In the genomic region with DNA sequence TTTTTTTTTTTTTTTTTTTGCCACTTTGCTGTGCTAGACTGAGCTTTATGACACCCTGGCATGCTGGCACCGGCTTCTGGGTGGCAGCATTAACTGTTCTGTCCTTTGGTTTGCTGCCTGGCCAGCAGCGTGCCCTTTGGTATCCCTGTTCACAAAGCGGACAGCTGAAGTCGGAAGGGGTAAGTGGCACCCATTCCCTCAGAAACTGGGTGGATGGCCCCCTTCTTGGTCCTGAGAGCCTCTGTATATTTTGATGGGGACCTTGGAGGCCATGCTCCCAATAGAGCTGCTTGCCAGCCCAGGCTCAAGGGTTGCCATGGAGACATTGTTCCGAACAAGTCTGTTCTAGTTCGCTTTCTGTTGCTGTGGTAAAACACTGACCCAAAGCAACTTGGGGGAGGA, we compare ENCODE assay signal across 13 mouse cellular contexts.
A peak's percentile ranks its signal among the peaks of the same experiment; 100 is the strongest.
DNase-seq lines count a peak whose midpoint lies in the region; ATAC-seq and TF ChIP-seq lines count a peak whose summit lies in the region.
"Had no signal": no experiment of that assay in that cellular context is flagged by ENCODE, and none has a peak within 500 bp of the region (broad histone marks: within the 10 kb centered on the region; RNA-seq: fewer than 3 reads in every experiment).

No protein-coding gene starts in this region.

- peaks cover 6% of the 10 kb centered on the region; the same call in 1 of the 2 replicates for H3K4me1 ChIP-seq in forebrain, postnatal 0 days (ENCODE audit: insufficient read depth)
- peaks cover 16% of the 10 kb centered on the region for H3K4me1 ChIP-seq in forebrain, embryonic 15.5 days
- peaks cover 21% of the 10 kb centered on the region for H3K4me1 ChIP-seq in limb, embryonic 12.5 days (replicated peaks)
- H3K4me1 ChIP-seq in limb, embryonic 10.5 days = peaks cover 27% of the 10 kb centered on the region
- peaks cover 18% of the 10 kb centered on the region for H3K4me1 ChIP-seq in limb, embryonic 15.5 days

- no peak overlapping the region for H3K9ac ChIP-seq in forebrain, postnatal 0 days
- H3K9ac ChIP-seq in forebrain, embryonic 15.5 days (replicated peaks) = no peak overlapping the region
- H3K9ac ChIP-seq in limb, embryonic 12.5 days (replicated peaks) = no peak overlapping the region
- H3K9ac ChIP-seq in limb, embryonic 15.5 days = no peak overlapping the region

- WGBS in forebrain, postnatal 0 days = 36% methylated on average over 6 of the region's 6 CpGs
- WGBS in forebrain, embryonic 15.5 days = 44% methylated on average over 6 of the region's 6 CpGs
- WGBS in limb, embryonic 12.5 days = 74% methylated on average over 6 of the region's 6 CpGs
- 75% methylated on average over 6 of the region's 6 CpGs for WGBS in limb, embryonic 10.5 days
- WGBS in limb, embryonic 15.5 days = 65% methylated on average over 6 of the region's 6 CpGs

- no peaks in the 10 kb centered on the region for H3K27me3 ChIP-seq in forebrain, postnatal 0 days (ENCODE audit: insufficient read depth, low read length)
- H3K27me3 ChIP-seq in forebrain, embryonic 15.5 days = no peaks in the 10 kb centered on the region
- peaks cover 19% of the 10 kb centered on the region for H3K27me3 ChIP-seq in limb, embryonic 12.5 days
- peaks cover 49% of the 10 kb centered on the region for H3K27me3 ChIP-seq in limb, embryonic 10.5 days (ENCODE audit: low read depth, poor library complexity, severe bottlenecking)
- H3K27me3 ChIP-seq in limb, embryonic 15.5 days = peaks cover 8% of the 10 kb centered on the region; the same call in 1 of the 2 replicates

- no peak overlapping the region for H3K27ac ChIP-seq in forebrain, postnatal 0 days (ENCODE audit: low read depth, low read length)
- no peak overlapping the region for H3K27ac ChIP-seq in forebrain, embryonic 15.5 days (replicated peaks)
- H3K27ac ChIP-seq in limb, embryonic 12.5 days = no peak overlapping the region
- H3K27ac ChIP-seq in limb, embryonic 10.5 days = no peak overlapping the region
- no peak overlapping the region for H3K27ac ChIP-seq in limb, embryonic 15.5 days
- H3K27ac ChIP-seq: embryonic facial prominence, embryonic 10.5 days had no signal

- H3K4me3 ChIP-seq in forebrain, postnatal 0 days (ENCODE audit: low read depth, low read length) = no peak overlapping the region
- no peak overlapping the region for H3K4me3 ChIP-seq in forebrain, embryonic 15.5 days
- H3K4me3 ChIP-seq in limb, embryonic 12.5 days (replicated peaks) = no peak overlapping the region
- H3K4me3 ChIP-seq in limb, embryonic 10.5 days = no peak overlapping the region
- H3K4me3 ChIP-seq in limb, embryonic 15.5 days = no peak overlapping the region
- H3K4me3 ChIP-seq: embryonic facial prominence, embryonic 10.5 days had no signal

- DNase-seq in forebrain, postnatal 0 days = no peak
- no peak for DNase-seq in limb, embryonic 10.5 days (ENCODE audit: low spot score)
- peak; percentile 35 to 47 for DNase-seq in kidney, adult 8-10 months
- no peak for DNase-seq in cerebellum, adult 11 months
- DNase-seq in thymus, postnatal 10 days (ENCODE audit: low spot score in 2 of 2) = no peak
- DNase-seq: cerebellum, adult 9-11 months; heart, postnatal 36 days; lung, postnatal 36 days; right cerebral cortex, postnatal 14 days had no signal

- ATAC-seq in forebrain, postnatal 0 days = peak; percentile 66
- no peak for ATAC-seq in forebrain, embryonic 15.5 days (replicated peaks)
- no peak for ATAC-seq in limb, embryonic 12.5 days (ENCODE audit: insufficient number of reproducible peaks, insufficient read depth, low FRiP score, low TSS enrichment, low read depth)
- no peak for ATAC-seq in limb, embryonic 15.5 days (ENCODE audit: insufficient number of reproducible peaks, low FRiP score, low TSS enrichment, low read depth)

- H3K4me2 ChIP-seq in forebrain, postnatal 0 days (ENCODE audit: low read depth) = peak overlapping the region; percentile 13; the same call in 1 of the 2 replicates
- no peak overlapping the region for H3K4me2 ChIP-seq in forebrain, embryonic 15.5 days (replicated peaks)
- peak overlapping the region; percentile 43; the same call in 1 of the 2 replicates for H3K4me2 ChIP-seq in limb, embryonic 12.5 days
- 0 out of 2 replicates have a peak overlapping the region, but pooled peaks have one; percentile 33 for H3K4me2 ChIP-seq in limb, embryonic 15.5 days

- H3K9me3 ChIP-seq in forebrain, postnatal 0 days (ENCODE audit: low read length) = no peaks in the 10 kb centered on the region
- H3K9me3 ChIP-seq in forebrain, embryonic 15.5 days = no peaks in the 10 kb centered on the region
- peaks cover 2% of the 10 kb centered on the region; the same call in 1 of the 2 replicates for H3K9me3 ChIP-seq in limb, embryonic 12.5 days
- H3K9me3 ChIP-seq in limb, embryonic 10.5 days (replicated peaks) = no peaks in the 10 kb centered on the region
- no peaks in the 10 kb centered on the region for H3K9me3 ChIP-seq in limb, embryonic 15.5 days
- H3K9me3 ChIP-seq: embryonic facial prominence, embryonic 10.5 days had no signal

- H3K36me3 ChIP-seq in forebrain, postnatal 0 days (ENCODE audit: insufficient read depth) = no peaks in the 10 kb centered on the region
- no peaks in the 10 kb centered on the region for H3K36me3 ChIP-seq in forebrain, embryonic 15.5 days
- H3K36me3 ChIP-seq in limb, embryonic 12.5 days = no peaks in the 10 kb centered on the region
- H3K36me3 ChIP-seq in limb, embryonic 10.5 days = no peaks in the 10 kb centered on the region
- H3K36me3 ChIP-seq in limb, embryonic 15.5 days = no peaks in the 10 kb centered on the region
- H3K36me3 ChIP-seq: embryonic facial prominence, embryonic 10.5 days had no signal

- no peak for TF ChIP-seq CTCF in forebrain, postnatal 0 days (IDR thresholded peaks at IDR 0.05; ENCODE audit: low read depth)

Comparison
In these comparisons a context has a peak if more than half of its experiments do, and no peak if none do; other contexts are left out.
1. DNase-seq: peak in kidney, adult 8-10 months (2 of 2); none in forebrain, postnatal 0 days (single experiment), limb, embryonic 10.5 days (single experiment), cerebellum, adult 11 months (single experiment) and thymus, postnatal 10 days (0 of 2).